In the genomic region with DNA sequence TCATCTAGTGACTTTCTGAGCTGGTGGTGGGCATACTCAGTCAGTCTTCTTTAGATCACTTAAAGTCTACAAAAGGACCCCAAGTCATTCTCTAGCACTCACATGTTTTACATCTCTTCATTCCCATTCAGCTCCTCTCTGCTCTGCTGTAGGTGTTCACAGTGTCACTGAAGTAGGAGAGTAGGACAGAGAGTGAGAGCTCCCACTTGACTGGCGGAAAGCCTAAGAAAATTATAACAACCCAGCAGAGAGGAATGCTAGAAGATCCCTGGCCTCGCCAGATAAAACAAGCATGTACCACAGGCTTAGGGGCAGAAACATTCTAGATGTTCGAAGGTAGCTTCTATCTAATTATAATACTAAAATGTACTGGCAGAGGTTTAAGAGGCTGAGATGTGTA, we compare ENCODE assay signal across 28 mouse cellular contexts.
DNase-seq lines count a peak whose midpoint lies in the region; ATAC-seq lines count a peak whose summit lies in the region.
"Had no signal": no experiment of that assay in that cellular context is flagged by ENCODE, and none has a peak within 500 bp of the region (broad histone marks: within the 10 kb centered on the region; RNA-seq: fewer than 3 reads in every experiment).

No protein-coding gene starts in this region.

- ATAC-seq in frontal cortex, adult (ENCODE audit: low TSS enrichment): peak; percentile 84
- ATAC-seq in midbrain, embryonic 16.5 days: no peak
- ATAC-seq: activated CD4-positive, CD25-positive, alpha-beta regulatory T cell, adult 4 months; CD4-positive, CD25-positive, alpha-beta regulatory T cell, adult 4 months; forebrain, embryonic 14.5 days; forebrain, embryonic 16.5 days; Patski had no signal

- no peaks in the 10 kb centered on the region for H3K4me1 ChIP-seq in midbrain, embryonic 16.5 days (ENCODE audit: control insufficient read depth, insufficient read depth, low read length)
- H3K4me1 ChIP-seq in midbrain, embryonic 10.5 days: no peaks in the 10 kb centered on the region
- H3K4me1 ChIP-seq: embryonic facial prominence, embryonic 13.5 days; embryonic facial prominence, embryonic 15.5 days; forebrain, embryonic 10.5 days; forebrain, embryonic 12.5 days had no signal

- H3K9ac ChIP-seq in midbrain, embryonic 16.5 days (ENCODE audit: low read depth, low read length): no peak overlapping the region
- H3K9ac ChIP-seq: embryonic facial prominence, embryonic 13.5 days; embryonic facial prominence, embryonic 15.5 days; forebrain, embryonic 12.5 days had no signal

- H3K4me3 ChIP-seq in midbrain, embryonic 16.5 days (ENCODE audit: low read depth, low read length): no peak overlapping the region
- no peak overlapping the region for H3K4me3 ChIP-seq in midbrain, embryonic 10.5 days
- H3K4me3 ChIP-seq: embryonic facial prominence, embryonic 13.5 days; embryonic facial prominence, embryonic 15.5 days; erythroblast, embryonic 14.5 days; forebrain, embryonic 10.5 days; forebrain, embryonic 12.5 days had no signal

- 88% methylated on average over 3 of the region's 3 CpGs for WGBS in midbrain, embryonic 16.5 days
- 92% methylated on average over 3 of the region's 3 CpGs for WGBS in midbrain, embryonic 10.5 days

- no peaks in the 10 kb centered on the region for H3K9me3 ChIP-seq in midbrain, embryonic 16.5 days (replicated peaks; ENCODE audit: control insufficient read depth, low read length, poor library complexity, severe bottlenecking)
- no peaks in the 10 kb centered on the region for H3K9me3 ChIP-seq in midbrain, embryonic 10.5 days (replicated peaks)
- H3K9me3 ChIP-seq: embryonic facial prominence, embryonic 13.5 days; embryonic facial prominence, embryonic 15.5 days; forebrain, embryonic 10.5 days; forebrain, embryonic 12.5 days; G1E had no signal

- no peak for DNase-seq in frontal cortex, postnatal 36 days (ENCODE audit: low spot score in 2 of 2)
- no peak for DNase-seq in midbrain, embryonic 10.5 days (ENCODE audit: low spot score)
- DNase-seq in brain, adult 2 months (ENCODE audit: low read depth, low spot score): peak; percentile 31
- DNase-seq: adrenal gland, adult 8-10 months; adrenal gland, postnatal 14 days; adrenal gland, postnatal 36 days; B cell, adult 2 months; cerebellum, adult 11 months; cerebellum, adult 18-20 months; cerebellum, adult 8-10 months; cerebellum, adult 9-11 months; cerebellum, postnatal 14 days; cerebellum, postnatal 36 days; embryo, embryonic 11 days had no signal

- no peaks in the 10 kb centered on the region for H3K27me3 ChIP-seq in midbrain, embryonic 16.5 days (ENCODE audit: control insufficient read depth, insufficient read depth, low read depth, low read length)
- H3K27me3 ChIP-seq in midbrain, embryonic 10.5 days (ENCODE audit: low read depth, poor library complexity, severe bottlenecking): no peaks in the 10 kb centered on the region
- H3K27me3 ChIP-seq: CH12.LX; embryonic facial prominence, embryonic 13.5 days; embryonic facial prominence, embryonic 15.5 days; forebrain, embryonic 12.5 days; Patski had no signal

- no peak overlapping the region for H3K4me2 ChIP-seq in midbrain, embryonic 16.5 days (ENCODE audit: low read length)
- H3K4me2 ChIP-seq: embryonic facial prominence, embryonic 13.5 days; embryonic facial prominence, embryonic 15.5 days; forebrain, embryonic 12.5 days had no signal

- peak overlapping the region; percentile 28; the same call in 1 of the 2 replicates for H3K27ac ChIP-seq in midbrain, embryonic 16.5 days (ENCODE audit: low read length)
- H3K27ac ChIP-seq in midbrain, embryonic 10.5 days (replicated peaks): no peak overlapping the region
- H3K27ac ChIP-seq: embryonic facial prominence, embryonic 13.5 days; embryonic facial prominence, embryonic 15.5 days; forebrain, embryonic 10.5 days; forebrain, embryonic 12.5 days had no signal

- no peaks in the 10 kb centered on the region for H3K36me3 ChIP-seq in midbrain, embryonic 16.5 days (ENCODE audit: control insufficient read depth, insufficient read depth, low read length)
- no peaks in the 10 kb centered on the region for H3K36me3 ChIP-seq in midbrain, embryonic 10.5 days
- H3K36me3 ChIP-seq: embryonic facial prominence, embryonic 13.5 days; embryonic facial prominence, embryonic 15.5 days; forebrain, embryonic 10.5 days; forebrain, embryonic 12.5 days; G1E had no signal
